Mouse (Mus musculus): ENCODE data around the gene Cgrrf1.

The Cgrrf1 gene

DNA sequence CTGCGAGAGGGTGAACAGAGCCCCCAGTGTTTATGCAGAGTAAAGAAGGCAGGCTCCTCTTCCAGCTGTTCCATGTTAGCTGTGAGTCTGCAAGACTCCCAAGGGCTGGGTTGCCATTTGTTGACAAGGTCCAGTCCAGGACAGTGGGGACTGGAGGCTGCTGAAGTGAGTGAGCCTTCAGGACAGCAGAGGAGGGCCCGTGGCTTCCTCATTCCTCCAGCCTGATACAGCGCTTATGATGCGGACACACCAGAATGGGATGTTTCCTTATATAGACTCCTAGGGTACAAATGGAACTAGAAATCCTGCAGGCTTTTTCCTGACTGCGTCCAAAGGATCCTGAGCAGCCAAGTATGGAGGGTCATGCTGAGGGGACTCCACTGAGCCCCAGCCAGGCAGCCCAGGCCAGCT, 54.0 kb downstream of the Cgrrf1 start:
- peak; percentile 77 for DNase-seq (ENCODE audit: low spot score in 2 of 2)

- DNase-seq (ENCODE audit: low spot score in 2 of 2), result peak in 1 of 2 experiments; percentile 29
Observed at GRCm38 (mm10) chr14:46889096-46889495, 57.2 kb downstream of the Cgrrf1 start.

DNA sequence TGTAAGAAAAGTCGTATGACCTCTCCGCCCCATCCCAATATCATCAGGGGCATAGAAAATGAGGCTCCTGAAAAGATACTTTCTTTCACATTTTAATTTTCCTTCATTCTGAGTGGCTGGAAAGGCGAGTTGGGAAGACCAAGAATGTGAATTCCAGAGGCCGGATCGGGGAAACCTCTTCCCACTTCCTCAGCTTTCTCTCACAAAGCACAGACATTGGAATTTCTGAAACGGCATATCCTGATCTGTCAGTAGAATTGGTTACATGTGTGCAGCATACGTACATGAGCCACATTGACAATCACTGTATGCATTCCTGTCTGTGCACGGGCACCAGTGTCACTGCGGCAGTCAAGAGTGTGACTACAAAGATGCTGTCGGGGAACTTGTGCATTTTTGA, 62.0 kb downstream of the Cgrrf1 start:
- DNase-seq (ENCODE audit: low spot score in 2 of 2), result no peak

DNA sequence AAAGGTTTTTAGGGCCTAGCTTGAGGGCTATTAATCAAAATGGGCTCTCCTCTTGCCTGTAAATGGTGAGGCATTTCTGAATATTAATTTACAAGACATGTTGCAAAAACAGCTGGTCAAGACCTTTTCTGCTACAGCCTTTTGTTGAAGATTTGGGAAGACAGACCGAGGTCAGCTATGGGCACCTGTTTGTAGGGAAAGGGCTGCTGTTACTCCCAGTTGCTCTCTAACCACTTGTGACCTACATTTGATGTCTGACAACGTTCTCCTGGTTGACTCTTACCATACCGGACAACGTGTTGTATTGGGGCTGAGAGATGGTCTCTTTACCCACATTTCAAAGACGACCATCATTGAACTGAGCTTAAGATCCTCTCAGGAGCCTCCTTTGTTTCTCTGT, 66.0 kb downstream of the Cgrrf1 start:
- no peak for DNase-seq (ENCODE audit: low spot score in 2 of 2)

DNA sequence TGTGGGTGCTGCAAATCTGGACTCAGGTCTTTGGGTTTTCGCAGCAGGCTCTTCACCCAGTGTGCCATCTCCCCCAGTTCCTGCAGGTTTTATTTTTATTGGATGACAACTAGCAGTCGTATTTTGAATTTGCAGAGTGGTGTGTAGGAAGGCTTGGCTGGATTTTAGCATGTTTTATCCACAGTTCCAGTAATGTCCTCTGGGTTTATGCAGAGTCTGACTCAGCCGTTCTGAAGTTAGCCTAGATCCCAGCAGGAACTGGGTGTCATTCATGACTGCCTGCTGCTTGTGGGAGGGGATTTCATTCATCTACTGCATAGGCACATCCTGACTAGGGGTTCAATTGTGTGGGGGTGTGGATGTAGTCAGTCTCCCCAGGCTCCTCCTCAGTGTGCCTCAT, 66.7 kb downstream of the Cgrrf1 start:
- DNase-seq (ENCODE audit: low spot score in 2 of 2), result no peak

DNA sequence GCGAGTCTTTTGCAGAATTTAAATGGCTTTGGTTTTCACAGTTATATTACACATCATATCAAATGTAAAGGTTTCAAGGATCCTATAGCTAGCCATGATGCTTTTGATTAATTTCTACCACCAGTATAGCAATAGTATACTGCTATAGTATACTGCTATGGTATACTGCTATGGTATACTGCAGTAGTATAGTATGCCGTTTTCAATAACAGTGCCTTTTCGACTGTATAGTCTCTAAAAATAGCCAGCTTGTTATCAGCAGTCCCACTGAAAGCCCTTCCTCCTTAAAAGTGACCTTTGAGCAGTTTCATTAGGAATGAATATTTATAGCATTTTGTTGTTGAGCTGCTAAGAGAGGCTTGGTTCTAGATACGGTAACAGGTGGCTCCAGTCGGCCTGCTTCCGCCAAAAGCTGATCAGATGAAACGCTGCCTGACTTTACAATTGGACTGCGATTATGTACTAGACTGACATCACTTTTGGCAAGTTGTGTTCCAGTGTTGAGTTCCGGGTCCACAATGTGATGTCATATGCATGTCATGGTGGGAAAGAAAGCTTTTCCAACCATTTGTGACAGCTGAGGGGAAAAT, 70.7 kb downstream of the Cgrrf1 start:
- no peak for DNase-seq (ENCODE audit: low spot score in 2 of 2)
